Mouse (Mus musculus) embryonic facial prominence, embryonic 11.5 days (tissue): ENCODE data around the gene Mamld1. TPM values are rescaled to one million over a fixed set of nuclear protein-coding genes. Genes with fewer than 3 reads are reported as not detected.

Experiments used
- ATAC-seq: fragments of 200-750 bp; cut with Nextera tagmentation; replicated peaks from 2 replicates; pipeline ENCODE4 v1.8.0; 2017; ENCODE audit warnings: low read depth; ENCODE audit not compliant: insufficient number of reproducible peaks, low FRiP score, low TSS enrichment
- DNase-seq: peaks from one replicate; pipeline ENCODE4 v3.0.0-alpha.2; 2015; ENCODE audit warnings: low spot score
- H3K27ac ChIP-seq: fragments of 300-500 bp; sonication (generic); replicated peaks from 2 replicates; pipeline ENCODE4 v1.5.1; 2014; ENCODE audit warnings: mild to moderate bottlenecking, low read depth, low read length, control low read depth
- H3K27me3 ChIP-seq: fragments of 300-500 bp; sonication (generic); 2 replicates; pipeline ENCODE4 v1.6.1; 2014; ENCODE audit warnings: mild to moderate bottlenecking, low read length, moderate library complexity, mixed read lengths; ENCODE audit not compliant: control insufficient read depth, insufficient read depth
- H3K36me3 ChIP-seq: fragments of 300-500 bp; sonication (generic); replicated peaks from 2 replicates; pipeline ENCODE4 v1.6.1; 2014; ENCODE audit warnings: low read depth, mild to moderate bottlenecking, low read length, moderate library complexity, mixed read lengths; ENCODE audit not compliant: control insufficient read depth, insufficient read depth
- H3K4me1 ChIP-seq: fragments of 300-500 bp; sonication (generic); 2 replicates; pipeline ENCODE4 v1.6.1; 2014; ENCODE audit warnings: low read length, mixed read lengths; ENCODE audit not compliant: control insufficient read depth, insufficient read depth
- H3K4me2 ChIP-seq: fragments of 300-500 bp; sonication (generic); 2 replicates; pipeline ENCODE4 v1.6.1; 2014; ENCODE audit warnings: low read depth, mild to moderate bottlenecking, control low read depth, low read length, moderate library complexity
- H3K4me3 ChIP-seq: fragments of 300-500 bp; sonication (generic); 2 replicates; pipeline ENCODE4 v1.5.1; 2014; ENCODE audit warnings: low read depth, low read length, control low read depth
- H3K9ac ChIP-seq: fragments of 300-500 bp; sonication (generic); replicated peaks from 2 replicates; pipeline ENCODE4 v1.6.1; 2014; ENCODE audit warnings: mild to moderate bottlenecking, control low read depth, low read length
- H3K9me3 ChIP-seq: fragments of 300-500 bp; sonication (generic); replicated peaks from 2 replicates; pipeline ENCODE4 v1.6.1; 2016; ENCODE audit warnings: mild to moderate bottlenecking, low read length, inconsistent platforms, mixed read lengths; ENCODE audit not compliant: control insufficient read depth
- WGBS: fragments of 180-500 bp; shearing (Covaris S2); extraction: QIAGEN DNeasy Blood & Tissue Kit; methylation state at CpG from one replicate; pipeline ENCODE4 v1.1.7; 2014; 5-methylcytosine and 5-hydroxymethylcytosine counted together
- polyA plus RNA-seq: library from polyadenylated mRNA; unstranded; fragments of >200 nt; fragmentation: Nextera tagmentation; extraction: Ambion mirVana; gene quantifications from 2 replicates; pipeline ENCODE4 v1.2.1, GENCODE M21; 2014

Mamld1 gene
- polyA plus RNA-seq, 1 experiment from 2014 or later, result 2.7 TPM

DNA sequence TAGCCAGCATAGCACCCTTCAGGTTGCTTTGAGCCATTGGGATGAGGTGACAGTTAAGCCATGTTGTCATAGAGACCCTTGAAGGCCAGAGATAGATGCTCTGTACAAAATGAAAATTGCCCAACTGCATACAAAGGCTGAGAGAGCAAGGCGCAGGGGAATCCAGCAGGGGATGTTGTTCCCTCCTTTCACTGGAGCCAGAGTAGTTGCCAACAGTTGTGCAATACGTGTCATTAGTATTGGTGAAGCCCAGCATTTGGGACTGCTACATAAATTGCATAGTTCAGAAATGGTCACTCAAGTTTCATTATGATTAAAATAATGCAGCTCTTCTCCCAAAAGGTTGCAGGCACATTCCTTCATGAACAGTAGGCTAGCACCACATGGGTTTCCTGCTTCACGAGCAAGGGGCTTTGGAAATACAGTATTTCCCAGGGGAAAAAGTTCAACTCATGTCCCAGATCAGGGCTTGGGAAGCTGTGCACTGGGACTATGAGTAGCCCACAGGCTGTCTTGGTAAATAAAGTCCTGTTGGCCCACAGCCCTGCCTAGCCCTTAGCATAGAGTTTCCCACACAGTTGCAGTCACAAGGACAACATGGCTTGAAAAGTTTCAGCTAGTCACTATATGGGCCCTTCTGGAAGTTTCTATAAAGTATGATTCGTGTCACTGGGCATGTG, 58.1 kb downstream of the Mamld1 start:
- no peak overlapping the region for H3K4me2 ChIP-seq
- no peaks in the 10 kb centered on the region for H3K9me3 ChIP-seq
- no peaks in the 10 kb centered on the region for H3K27me3 ChIP-seq
- H3K4me3 ChIP-seq, result no peak overlapping the region
- H3K27ac ChIP-seq, result no peak overlapping the region
- no peaks in the 10 kb centered on the region for H3K36me3 ChIP-seq
- no peak for DNase-seq
- H3K4me1 ChIP-seq, result no peaks in the 10 kb centered on the region
- WGBS, result 81% methylated on average over 4 of the region's 4 CpGs
- H3K9ac ChIP-seq, result no peak overlapping the region
- no peak for ATAC-seq

DNA sequence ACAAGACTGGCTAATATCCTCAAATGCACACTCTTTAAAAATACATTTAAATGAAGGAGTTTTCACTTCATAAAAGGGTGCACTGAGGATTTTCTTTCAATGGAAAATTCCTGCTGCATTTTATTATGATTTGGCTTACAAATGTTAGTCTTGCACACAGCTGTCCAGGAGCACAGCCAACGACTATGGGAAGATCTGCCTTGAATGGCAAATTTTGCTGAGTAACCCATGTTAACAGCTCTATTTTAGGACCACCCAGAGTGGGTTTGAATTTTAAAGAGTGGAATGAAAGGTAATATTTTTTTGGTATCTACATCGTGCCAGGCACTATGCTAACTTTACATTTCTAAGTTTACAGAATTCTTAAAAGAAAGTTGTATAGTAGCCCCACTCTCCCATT, 60.3 kb downstream of the Mamld1 start:
- H3K9ac ChIP-seq, result no peak overlapping the region
- H3K27ac ChIP-seq, result no peak overlapping the region
- no peaks in the 10 kb centered on the region for H3K27me3 ChIP-seq
- H3K4me1 ChIP-seq, result no peaks in the 10 kb centered on the region
- ATAC-seq (no peak), DNase-seq (no peak)
- no peak overlapping the region for H3K4me2 ChIP-seq
- WGBS, result 64% methylated on average over 2 of the region's 2 CpGs
- H3K4me3 ChIP-seq, result no peak overlapping the region
- H3K9me3 ChIP-seq, result no peaks in the 10 kb centered on the region
- no peaks in the 10 kb centered on the region for H3K36me3 ChIP-seq

DNA sequence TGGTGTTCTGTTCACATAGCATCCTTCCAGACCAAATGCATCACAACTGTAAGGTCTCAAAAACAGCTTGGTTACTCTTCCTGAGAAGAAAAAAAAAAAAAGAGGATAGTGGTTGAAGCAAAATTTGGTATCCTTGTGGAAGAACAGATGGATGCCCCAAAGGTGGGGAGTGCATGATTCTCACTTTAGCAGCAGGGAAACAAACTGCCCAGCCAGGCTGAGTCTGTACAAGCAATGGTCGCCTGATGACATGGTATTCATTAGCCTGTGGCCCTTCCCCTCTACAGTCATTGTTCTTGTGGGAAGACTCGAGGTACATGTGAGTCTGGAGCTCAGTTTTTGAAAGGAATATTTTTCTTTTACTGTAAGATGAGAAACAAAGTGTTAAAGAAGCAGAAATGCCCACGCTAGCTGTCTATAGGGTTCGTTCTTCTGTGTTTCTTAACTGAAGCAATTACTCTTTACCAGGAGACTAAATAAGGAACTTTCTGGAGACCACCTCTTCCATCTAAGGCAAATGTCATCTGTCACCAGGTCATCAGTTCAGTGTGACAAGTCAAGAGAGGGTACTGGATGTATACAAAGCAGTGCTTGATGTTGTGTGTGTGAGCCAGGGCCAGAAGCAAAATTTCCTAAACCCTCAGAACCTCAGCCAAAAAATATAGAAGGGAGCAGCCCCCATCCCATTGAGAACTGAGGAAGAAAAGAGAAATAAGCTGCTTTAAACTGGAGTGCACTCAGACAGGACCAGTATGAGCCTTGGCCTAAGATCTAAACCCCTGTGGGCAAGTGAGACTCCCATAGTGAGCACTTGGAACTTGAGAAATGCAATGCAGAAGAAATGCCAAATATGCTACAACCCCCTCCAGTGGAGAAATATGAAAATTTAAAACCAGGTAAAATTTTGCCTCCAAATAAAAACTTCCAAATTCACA, 72.6 kb downstream of the Mamld1 start:
- H3K27ac ChIP-seq, result no peak overlapping the region
- ATAC-seq, result no peak
- H3K4me3 ChIP-seq, result no peak overlapping the region
- no peaks in the 10 kb centered on the region for H3K9me3 ChIP-seq
- H3K9ac ChIP-seq, result no peak overlapping the region
- H3K4me2 ChIP-seq, result no peak overlapping the region
- no peaks in the 10 kb centered on the region for H3K36me3 ChIP-seq
- H3K27me3 ChIP-seq, result no peaks in the 10 kb centered on the region
- H3K4me1 ChIP-seq, result no peaks in the 10 kb centered on the region
- no peak for DNase-seq
- 64% methylated on average over 4 of the region's 4 CpGs for WGBS

DNA sequence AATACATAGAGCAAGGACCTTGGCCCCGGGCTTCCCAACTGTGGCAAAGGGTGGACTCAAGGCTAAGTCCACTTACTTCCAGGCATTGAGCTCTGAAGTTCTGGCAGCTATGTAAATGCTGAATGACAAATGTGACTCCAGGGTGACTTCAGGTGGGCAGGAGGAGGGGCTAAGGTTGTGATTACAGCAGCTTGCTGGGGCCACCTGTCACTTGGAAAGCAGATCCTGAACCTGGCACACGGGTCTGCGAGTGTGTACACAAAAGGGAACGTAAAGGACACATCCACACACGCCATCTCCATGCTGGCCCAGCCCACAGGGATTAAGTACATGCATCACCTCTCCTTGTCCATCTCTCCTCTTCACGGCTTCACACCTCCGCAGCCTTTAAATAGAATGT, 75.0 kb downstream of the Mamld1 start:
- no peaks in the 10 kb centered on the region for H3K9me3 ChIP-seq
- H3K4me2 ChIP-seq, result no peak overlapping the region
- H3K4me3 ChIP-seq, result no peak overlapping the region
- no peaks in the 10 kb centered on the region for H3K36me3 ChIP-seq
- no peaks in the 10 kb centered on the region for H3K4me1 ChIP-seq
- ATAC-seq, result no peak
- WGBS, result 90% methylated on average over 7 of the region's 7 CpGs
- no peaks in the 10 kb centered on the region for H3K27me3 ChIP-seq
- no peak overlapping the region for H3K27ac ChIP-seq
- DNase-seq, result no peak
- no peak overlapping the region for H3K9ac ChIP-seq

DNA sequence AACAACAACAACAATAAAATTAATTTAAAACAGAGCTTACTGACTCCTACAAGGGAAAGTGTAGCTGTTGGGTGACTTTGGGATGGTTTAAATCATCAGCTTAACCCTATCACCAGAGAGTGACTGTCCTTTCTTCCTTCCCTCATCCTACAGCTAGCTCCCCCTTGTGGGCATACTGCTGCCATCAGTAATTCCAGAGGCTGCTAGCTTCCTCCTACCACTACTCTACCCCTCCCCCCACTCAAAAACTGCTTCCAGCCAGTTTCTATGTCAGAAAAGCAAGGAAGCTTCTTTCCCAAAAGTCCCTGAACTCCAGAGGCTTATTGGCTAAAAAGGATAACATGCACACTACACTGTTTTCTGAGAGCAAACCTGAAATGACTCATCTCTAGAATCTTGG, 81.4 kb downstream of the Mamld1 start:
- DNase-seq (peak; percentile 1), ATAC-seq (no peak)
- no peak overlapping the region for H3K27ac ChIP-seq
- no peaks in the 10 kb centered on the region for H3K4me1 ChIP-seq
- no peak overlapping the region for H3K4me3 ChIP-seq
- H3K27me3 ChIP-seq, result no peaks in the 10 kb centered on the region
- H3K4me2 ChIP-seq, result no peak overlapping the region
- H3K36me3 ChIP-seq, result no peaks in the 10 kb centered on the region
- no peak overlapping the region for H3K9ac ChIP-seq
- H3K9me3 ChIP-seq, result no peaks in the 10 kb centered on the region

DNA sequence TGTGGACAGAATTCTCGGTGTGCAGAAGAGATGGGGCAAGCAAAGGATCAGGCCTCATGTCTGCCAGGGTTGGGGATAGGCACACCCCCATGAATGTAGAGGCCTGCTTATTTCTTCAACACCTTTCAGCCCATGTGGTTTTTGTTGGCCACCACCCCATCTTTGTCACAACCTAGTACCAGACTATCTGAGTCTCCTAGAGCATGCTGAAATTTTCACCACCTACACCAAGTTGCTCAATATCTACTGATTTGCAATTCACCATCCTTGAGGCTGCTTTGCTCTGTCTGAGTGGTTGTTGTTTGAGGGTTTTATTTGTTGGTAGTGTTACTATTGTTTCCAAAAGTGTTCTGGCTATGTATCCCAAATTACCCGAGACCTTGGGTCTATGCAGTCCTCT, 91.3 kb downstream of the Mamld1 start:
- H3K36me3 ChIP-seq, result no peaks in the 10 kb centered on the region
- H3K4me2 ChIP-seq, result no peak overlapping the region
- H3K4me3 ChIP-seq, result no peak overlapping the region
- no peak overlapping the region for H3K9ac ChIP-seq
- no peaks in the 10 kb centered on the region for H3K9me3 ChIP-seq
- DNase-seq, result no peak
- no peak for ATAC-seq
- no peaks in the 10 kb centered on the region for H3K4me1 ChIP-seq
- 77% methylated on average over 2 of the region's 2 CpGs for WGBS
- H3K27me3 ChIP-seq, result no peaks in the 10 kb centered on the region
- no peak overlapping the region for H3K27ac ChIP-seq

DNA sequence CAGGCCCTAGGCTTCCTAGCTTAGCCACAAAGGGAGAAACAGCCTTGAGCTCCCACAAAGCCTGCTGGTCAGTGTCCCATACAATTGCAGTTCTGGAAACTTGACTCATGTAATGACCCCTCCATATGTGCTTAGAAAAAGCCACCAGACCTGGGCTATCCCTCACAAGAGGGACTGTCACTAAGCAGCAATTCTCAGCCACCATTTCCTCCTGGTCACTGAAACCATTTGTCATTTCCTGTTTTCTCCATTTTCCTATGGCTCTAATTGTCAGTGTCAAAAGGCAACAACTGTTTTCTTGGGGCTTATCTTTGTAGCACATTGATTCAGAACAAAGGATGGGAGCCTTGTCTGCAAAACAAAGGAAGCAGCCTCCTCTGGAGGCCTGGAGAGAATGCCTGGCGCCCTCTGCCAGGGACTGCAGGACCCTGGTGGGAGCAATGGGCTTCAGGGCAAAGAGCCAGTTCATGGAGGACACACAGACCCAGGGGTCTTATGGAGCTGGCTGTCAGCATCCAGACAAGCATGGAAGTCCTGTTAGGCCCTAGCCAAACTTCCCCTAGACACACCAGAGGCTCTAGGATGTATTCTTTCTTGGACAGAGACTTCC, 99.5 kb downstream of the Mamld1 start:
- H3K36me3 ChIP-seq, result no peaks in the 10 kb centered on the region
- no peaks in the 10 kb centered on the region for H3K4me1 ChIP-seq
- H3K9ac ChIP-seq, result no peak overlapping the region
- H3K9me3 ChIP-seq, result no peaks in the 10 kb centered on the region
- H3K27ac ChIP-seq, result no peak overlapping the region
- no peak overlapping the region for H3K4me2 ChIP-seq
- H3K4me3 ChIP-seq, result no peak overlapping the region
- ATAC-seq, result no peak
- H3K27me3 ChIP-seq, result no peaks in the 10 kb centered on the region
- 53% methylated on average over 1 of the region's 1 CpGs for WGBS
- no peak for DNase-seq

DNA sequence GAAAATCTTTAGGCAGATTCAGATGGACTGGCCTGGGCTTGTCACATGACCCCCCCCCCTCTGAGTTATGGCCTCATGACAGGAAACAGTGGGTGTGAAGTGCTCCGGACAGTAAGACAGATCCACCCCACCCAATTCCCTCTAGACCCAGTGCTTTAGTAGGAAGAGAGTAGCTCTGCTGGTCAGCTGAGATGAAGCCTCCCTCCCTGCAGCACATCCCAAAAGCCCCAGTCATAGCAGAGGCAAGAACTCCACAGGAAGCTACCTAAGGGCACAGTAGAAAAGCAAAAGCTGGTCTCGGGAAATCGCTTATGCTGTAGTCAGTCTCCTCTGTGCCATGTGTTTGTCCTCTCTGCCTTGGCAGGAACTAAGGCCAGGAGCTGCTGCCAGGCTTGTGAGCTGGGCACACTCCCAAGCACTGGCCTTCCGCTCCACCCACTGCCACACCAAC, 100.5 kb downstream of the Mamld1 start:
- no peak overlapping the region for H3K4me3 ChIP-seq
- no peak overlapping the region for H3K9ac ChIP-seq
- no peak overlapping the region for H3K4me2 ChIP-seq
- DNase-seq (no peak), ATAC-seq (no peak)
- H3K27me3 ChIP-seq, result no peaks in the 10 kb centered on the region
- no peaks in the 10 kb centered on the region for H3K36me3 ChIP-seq
- 70% methylated on average over 4 of the region's 4 CpGs for WGBS
- H3K4me1 ChIP-seq, result no peaks in the 10 kb centered on the region
- H3K9me3 ChIP-seq, result no peaks in the 10 kb centered on the region
- H3K27ac ChIP-seq, result no peak overlapping the region
